Mouse (Mus musculus) thymus, adult 2 months (tissue): ENCODE results near the gene Wdr19.

Source experiments
- CTCF ChIP-seq: fragments of 200-500 bp; IDR thresholded peaks from 2 replicates; pipeline ENCODE4 v1.5.1; 2012; ENCODE audit warnings: mild to moderate bottlenecking, control low read depth, low read length, moderate library complexity, borderline replicate concordance; ENCODE audit not compliant: control insufficient read depth, poor library complexity, insufficient read depth; ENCODE audit errors: extremely low read depth
- POLR2A ChIP-seq: fragments of 200-500 bp; IDR thresholded peaks from 2 replicates; pipeline ENCODE4 v1.6.1; 2012; ENCODE audit warnings: mild to moderate bottlenecking, low read length, control low read depth, moderate library complexity; ENCODE audit not compliant: control insufficient read depth, poor library complexity, insufficient read depth; ENCODE audit errors: extremely low read depth

GRCm38 (mm10) chr5:65178477-65178876, 21.0 kb upstream of the Wdr19 start:
- TF ChIP-seq CTCF (no peak), POLR2A (no peak)
